Mouse (Mus musculus): ENCODE data around the gene Amigo1. TPM values are rescaled to one million over a fixed set of nuclear protein-coding genes. Genes with fewer than 3 reads are reported as not detected.

The Amigo1 gene
- total RNA-seq, 2 experiments from 2014 or later: 1.4 to 3.3 TPM

DNA sequence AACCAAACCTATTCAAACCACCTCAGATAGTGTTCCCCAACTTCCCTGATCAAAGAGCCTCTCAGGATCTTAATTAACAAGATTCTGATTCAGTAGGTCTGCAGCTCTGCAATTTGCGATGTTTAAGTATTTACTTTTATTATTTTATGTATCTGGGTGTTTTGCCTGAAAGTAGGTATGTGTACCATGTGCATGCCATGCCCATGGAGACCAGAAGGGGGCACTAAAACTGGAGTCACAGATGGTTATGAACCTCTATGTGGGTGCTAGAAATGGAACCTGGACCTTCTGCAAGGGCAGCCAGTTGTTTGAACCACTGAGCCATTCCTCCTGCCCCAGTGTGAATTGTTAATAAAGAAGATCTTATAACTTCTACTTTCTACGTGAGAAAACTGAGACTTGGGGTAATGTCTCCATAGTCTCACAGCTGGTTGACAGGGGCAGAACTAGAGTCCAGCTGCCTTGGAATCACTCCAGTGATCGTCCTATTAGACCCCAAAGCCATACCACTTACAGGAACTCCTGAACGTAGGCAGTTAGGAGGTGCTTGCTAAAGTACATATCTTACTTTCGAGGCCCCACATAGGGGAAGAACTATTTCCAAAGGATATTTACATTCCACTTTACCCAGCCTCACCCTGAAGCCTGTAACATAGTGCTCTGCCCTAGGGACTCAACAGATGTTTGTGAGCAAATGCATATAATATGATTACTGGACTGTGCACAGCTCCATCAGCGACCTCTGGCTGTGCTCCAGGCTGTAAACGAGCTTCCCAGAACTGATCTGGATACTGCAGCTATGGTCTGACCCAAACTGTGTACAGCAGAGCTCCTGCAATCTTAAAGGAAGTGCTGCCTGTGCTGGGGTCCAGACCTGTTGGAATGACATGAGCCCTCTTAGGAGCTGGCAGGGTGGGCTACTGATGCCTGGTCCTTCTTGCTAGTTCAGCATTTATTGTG lies 7.1 kb upstream of the Amigo1 start:
- ATAC-seq (ENCODE audit: poor library complexity, severe bottlenecking): no peak

GRCm38 (mm10) chr3:108180514-108180913 lies 5.6 kb upstream of the Amigo1 start:
- no peak for ATAC-seq (ENCODE audit: poor library complexity, severe bottlenecking)

DNA sequence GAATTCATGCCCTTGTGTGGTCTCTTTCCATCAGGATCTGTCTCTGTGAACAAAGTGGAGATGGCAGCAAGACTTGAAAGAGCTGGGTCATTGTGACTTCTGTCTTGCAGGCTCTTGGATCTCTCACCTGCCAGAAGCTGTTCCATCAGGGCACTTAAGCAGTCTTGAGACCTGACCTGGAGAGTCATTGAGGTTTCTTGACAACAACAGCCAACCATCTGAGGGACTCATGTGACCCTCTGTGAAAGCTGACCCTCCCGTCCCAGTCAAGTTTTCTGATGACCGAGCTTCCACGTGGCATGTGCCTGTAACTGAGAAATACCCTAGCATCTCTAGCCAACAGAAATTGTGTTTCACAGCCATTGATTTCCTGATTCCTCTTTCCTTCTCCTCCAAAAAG lies 1.4 kb upstream of the Amigo1 start:
- no peak for ATAC-seq (ENCODE audit: poor library complexity, severe bottlenecking)

DNA sequence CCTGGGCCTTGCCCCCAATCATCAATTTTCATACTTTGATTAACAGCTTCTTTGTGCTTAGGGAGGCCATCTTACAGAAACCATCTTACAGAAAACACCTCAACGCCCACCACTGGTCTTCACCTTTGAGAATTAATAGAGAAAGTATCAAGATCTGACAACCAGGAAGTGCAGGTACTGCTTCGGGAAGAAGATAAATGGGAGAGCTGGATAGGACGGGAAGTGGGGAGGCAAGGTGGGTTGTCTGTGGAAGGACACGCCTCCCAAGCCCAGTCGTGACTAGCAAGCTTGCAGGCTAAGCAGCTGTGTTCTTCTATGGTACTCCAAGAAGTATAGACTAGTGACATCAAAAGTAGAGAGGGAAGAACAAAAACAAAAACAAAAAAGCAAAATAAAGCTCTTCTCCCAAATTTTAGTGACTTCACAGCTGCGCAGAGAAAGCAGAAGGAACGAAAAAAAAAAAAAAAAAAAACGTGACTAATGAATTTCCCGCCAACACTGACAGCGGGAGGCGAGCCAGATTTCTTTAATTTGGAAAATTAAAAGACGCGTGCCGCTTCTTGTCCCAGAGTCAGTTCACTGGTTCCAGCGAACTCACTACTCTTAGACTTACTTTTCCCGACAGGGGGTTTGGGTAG lies 556 bp upstream of the Amigo1 start:
- ATAC-seq (ENCODE audit: poor library complexity, severe bottlenecking): no peak; the same call in 1 of the 2 replicates

DNA sequence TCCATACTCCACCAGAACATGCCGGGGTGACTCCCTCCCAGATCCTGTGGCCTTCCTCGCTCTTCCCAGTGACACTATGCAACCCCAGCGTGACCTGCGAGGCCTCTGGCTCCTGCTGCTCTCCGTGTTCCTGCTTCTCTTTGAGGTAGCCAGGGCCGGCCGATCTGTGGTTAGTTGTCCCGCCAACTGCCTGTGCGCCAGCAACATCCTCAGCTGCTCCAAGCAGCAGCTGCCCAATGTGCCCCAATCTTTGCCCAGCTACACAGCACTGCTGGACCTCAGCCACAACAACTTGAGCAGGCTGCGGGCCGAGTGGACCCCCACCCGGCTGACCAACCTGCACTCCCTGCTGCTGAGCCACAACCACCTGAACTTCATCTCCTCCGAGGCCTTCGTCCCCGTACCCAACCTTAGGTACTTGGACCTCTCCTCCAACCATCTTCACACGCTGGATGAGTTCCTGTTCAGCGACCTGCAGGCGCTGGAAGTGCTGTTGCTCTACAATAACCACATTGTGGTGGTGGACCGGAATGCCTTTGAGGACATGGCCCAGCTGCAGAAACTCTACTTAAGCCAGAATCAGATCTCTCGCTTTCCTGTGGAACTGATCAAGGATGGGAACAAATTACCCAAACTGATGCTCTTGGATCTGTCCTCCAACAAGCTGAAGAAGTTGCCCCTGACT lies 1.1 kb downstream of the Amigo1 start:
- peak; percentile 23 for ATAC-seq (ENCODE audit: poor library complexity, severe bottlenecking)

GRCm38 (mm10) chr3:108188716-108189490 lies 2.8 kb downstream of the Amigo1 start:
- ATAC-seq (ENCODE audit: poor library complexity, severe bottlenecking): no peak

GRCm38 (mm10) chr3:108189897-108190296 lies 3.8 kb downstream of the Amigo1 start:
- no peak for ATAC-seq (ENCODE audit: poor library complexity, severe bottlenecking)

DNA sequence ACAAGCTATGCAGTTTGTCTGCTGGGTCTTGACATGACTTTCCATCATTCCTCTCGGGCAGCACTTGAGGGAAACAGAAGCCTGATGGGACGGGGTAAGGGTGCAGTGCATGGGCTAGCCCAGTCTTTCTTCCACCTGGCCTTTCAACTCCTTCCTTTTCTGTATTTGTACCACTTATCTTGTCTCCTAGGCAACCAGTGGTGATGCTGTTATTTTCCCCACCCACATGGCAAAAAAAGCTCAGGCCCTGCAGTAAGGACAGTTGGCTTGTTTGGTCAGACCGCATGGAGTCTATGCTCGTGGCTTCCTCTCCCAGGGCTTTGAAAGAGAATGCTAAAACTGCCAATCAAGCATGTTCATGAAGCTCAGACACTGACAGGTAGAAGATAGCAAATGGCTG lies 7.6 kb downstream of the Amigo1 start:
- ATAC-seq (ENCODE audit: poor library complexity, severe bottlenecking): no peak

DNA sequence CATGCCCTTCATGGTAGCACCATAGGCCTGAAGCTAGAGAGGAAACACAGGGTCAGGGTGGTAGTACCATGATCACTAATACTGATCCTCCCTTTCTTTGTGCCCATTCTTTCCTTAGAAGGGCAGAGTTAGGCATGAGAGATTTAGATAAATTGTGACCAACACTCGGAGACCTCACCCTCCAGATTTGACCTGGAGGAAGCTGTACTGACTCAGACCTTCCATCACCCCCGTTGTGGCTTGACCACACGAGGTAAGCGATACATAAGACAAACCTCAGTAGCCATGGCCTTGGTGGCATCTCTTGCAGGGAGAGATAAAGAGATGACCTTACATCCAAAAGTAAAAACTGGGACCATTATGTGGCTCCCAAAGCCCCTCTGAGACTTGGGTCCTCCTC lies 9.2 kb downstream of the Amigo1 start:
- ATAC-seq (ENCODE audit: poor library complexity, severe bottlenecking): no peak

DNA sequence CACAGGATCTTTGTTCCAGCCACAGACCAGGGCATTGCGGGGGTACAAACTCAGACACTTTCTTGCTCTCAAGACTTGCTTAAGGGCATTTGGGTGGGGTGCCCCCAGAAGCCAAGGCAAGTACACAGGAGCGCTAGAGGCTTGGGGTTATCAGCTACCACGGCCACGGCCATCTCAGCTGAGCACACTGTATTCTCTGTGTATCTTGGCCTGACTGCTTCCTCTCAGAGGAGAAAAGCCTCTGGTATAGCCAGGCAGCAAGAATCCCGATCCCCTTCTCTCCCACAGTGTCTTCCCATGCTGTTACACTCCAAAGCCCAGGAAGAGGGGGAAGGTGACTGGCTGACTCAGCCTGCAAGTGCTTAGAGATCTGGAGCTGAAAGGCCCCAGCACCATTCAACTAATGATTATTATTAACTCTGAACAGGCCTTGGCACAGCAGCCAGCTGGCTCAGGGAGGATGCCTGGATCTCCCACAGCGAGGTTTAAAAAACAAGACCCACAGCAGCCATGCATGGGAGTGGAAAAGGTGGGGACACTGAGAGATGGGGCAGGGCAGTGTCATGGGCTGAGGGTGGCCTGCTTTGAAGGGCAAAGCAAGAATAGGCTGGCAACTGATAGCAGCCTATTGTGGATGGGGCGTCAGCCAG lies 9.9 kb downstream of the Amigo1 start:
- no peak for ATAC-seq (ENCODE audit: poor library complexity, severe bottlenecking)

GRCm38 (mm10) chr3:108197066-108197497 lies 10.9 kb downstream of the Amigo1 start:
- no peak for ATAC-seq (ENCODE audit: poor library complexity, severe bottlenecking)

GRCm38 (mm10) chr3:108199231-108199630 lies 13.1 kb downstream of the Amigo1 start:
- ATAC-seq (ENCODE audit: poor library complexity, severe bottlenecking): no peak

DNA sequence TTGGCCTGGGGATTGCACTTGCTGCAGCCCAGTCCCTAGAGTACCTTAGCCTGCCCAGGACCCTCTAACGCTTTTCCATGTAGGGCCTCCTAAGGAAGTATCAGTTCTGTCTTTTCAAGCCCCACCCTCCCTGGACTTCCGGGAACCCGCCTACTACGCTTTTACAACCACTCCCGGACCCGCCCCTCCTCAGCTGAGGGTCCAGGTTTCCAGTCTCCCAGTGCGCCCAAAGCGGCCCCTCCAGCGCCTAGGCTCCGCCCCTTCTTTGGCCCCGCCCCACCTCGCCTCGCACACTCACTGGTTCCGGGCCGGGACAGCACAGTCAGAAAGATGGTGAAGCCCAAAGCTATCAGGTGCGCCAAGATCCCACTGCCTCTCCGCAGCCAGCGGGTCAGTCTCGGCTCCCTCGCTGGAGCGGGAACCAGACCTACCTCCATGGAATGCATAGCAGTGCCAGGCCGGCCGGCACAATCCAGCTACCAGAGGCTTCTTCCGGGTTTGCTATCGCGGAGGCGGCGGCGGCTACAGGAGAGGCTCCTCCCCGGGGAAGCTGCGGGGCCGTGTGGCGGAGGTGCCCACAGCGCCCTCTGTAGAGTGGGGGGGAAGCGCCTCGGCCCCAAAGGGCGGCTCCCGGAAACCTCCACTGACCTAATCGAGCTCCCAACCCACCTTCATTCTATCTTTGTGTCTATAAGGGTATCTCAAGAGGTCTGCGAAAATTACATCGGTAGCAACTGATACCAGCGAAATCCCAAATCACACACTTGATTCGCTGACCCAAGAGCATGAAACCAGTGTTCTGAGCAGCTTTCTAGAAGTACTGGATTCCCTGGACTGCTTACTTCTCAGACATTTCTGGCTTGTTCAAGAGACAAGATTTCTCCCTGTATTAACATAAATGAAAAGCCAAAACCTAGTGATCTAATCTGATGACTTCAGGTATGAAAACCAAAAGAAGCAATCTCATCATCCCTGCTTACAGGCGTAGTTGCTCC lies 14.5 kb downstream of the Amigo1 start, which contains the start of gene Cyb561d1:
Gene Cyb561d1 (minus strand): TSS at position 884 of the 995 bp plus-strand sequence.
- ATAC-seq (ENCODE audit: poor library complexity, severe bottlenecking): peak; percentile 89

GRCm38 (mm10) chr3:108202506-108202905 lies 16.4 kb downstream of the Amigo1 start:
- no peak for ATAC-seq (ENCODE audit: poor library complexity, severe bottlenecking)

GRCm38 (mm10) chr3:108203212-108203611 lies 17.1 kb downstream of the Amigo1 start:
- no peak for ATAC-seq (ENCODE audit: poor library complexity, severe bottlenecking)

- peak; percentile 41 for ATAC-seq (ENCODE audit: poor library complexity, severe bottlenecking)
Observed at GRCm38 (mm10) chr3:108203621-108204325, 17.6 kb downstream of the Amigo1 start.

- no peak for ATAC-seq (ENCODE audit: poor library complexity, severe bottlenecking)
Observed at GRCm38 (mm10) chr3:108204470-108204869, 18.3 kb downstream of the Amigo1 start.

GRCm38 (mm10) chr3:108205601-108206000 lies 19.5 kb downstream of the Amigo1 start:
- ATAC-seq (ENCODE audit: poor library complexity, severe bottlenecking): no peak
